Mouse (Mus musculus): Measurements from ENCODE around the gene Mocs3.

Mocs3 gene

GRCm38 (mm10) chr2:168223326-168223725 is 7.1 kb upstream of the Mocs3 start:
- no peak for DNase-seq (ENCODE audit: low read depth, low spot score)
- peaks cover 9% of the 10 kb centered on the region for H3K36me3 ChIP-seq (ENCODE audit: control insufficient read depth, insufficient read depth, low read length, poor library complexity, severe bottlenecking)
- H3K27me3 ChIP-seq (ENCODE audit: control insufficient read depth, insufficient read depth, low read length, poor library complexity, severe bottlenecking) = no peaks in the 10 kb centered on the region

- H3K27me3 ChIP-seq (ENCODE audit: control insufficient read depth, insufficient read depth, low read length, poor library complexity, severe bottlenecking) = no peaks in the 10 kb centered on the region
- peak; percentile 41 for DNase-seq (ENCODE audit: low read depth, low spot score)
- peaks cover 4% of the 10 kb centered on the region for H3K36me3 ChIP-seq (ENCODE audit: control insufficient read depth, insufficient read depth, low read length, poor library complexity, severe bottlenecking)
Observed at GRCm38 (mm10) chr2:168229116-168230025, 1.1 kb upstream of the Mocs3 start.

- H3K27me3 ChIP-seq (ENCODE audit: control insufficient read depth, insufficient read depth, low read length, poor library complexity, severe bottlenecking) = no peaks in the 10 kb centered on the region
- peak; percentile 26 for DNase-seq (ENCODE audit: low read depth, low spot score)
- H3K36me3 ChIP-seq (ENCODE audit: control insufficient read depth, insufficient read depth, low read length, poor library complexity, severe bottlenecking) = peaks cover 4% of the 10 kb centered on the region
Observed at GRCm38 (mm10) chr2:168230773-168231470, 500 bp downstream of the Mocs3 start.

GRCm38 (mm10) chr2:168231471-168231829 is 1.0 kb downstream of the Mocs3 start:
- no peaks in the 10 kb centered on the region for H3K27me3 ChIP-seq (ENCODE audit: control insufficient read depth, insufficient read depth, low read length, poor library complexity, severe bottlenecking)
- H3K36me3 ChIP-seq (ENCODE audit: control insufficient read depth, insufficient read depth, low read length, poor library complexity, severe bottlenecking) = peaks cover 4% of the 10 kb centered on the region
- DNase-seq (ENCODE audit: low read depth, low spot score) = no peak

- no peak for DNase-seq (ENCODE audit: low read depth, low spot score)
- H3K27me3 ChIP-seq (ENCODE audit: control insufficient read depth, insufficient read depth, low read length, poor library complexity, severe bottlenecking) = no peaks in the 10 kb centered on the region
- peaks cover 4% of the 10 kb centered on the region for H3K36me3 ChIP-seq (ENCODE audit: control insufficient read depth, insufficient read depth, low read length, poor library complexity, severe bottlenecking)
Observed at GRCm38 (mm10) chr2:168233286-168233685, 2.9 kb downstream of the Mocs3 start.

GRCm38 (mm10) chr2:168238335-168238734 is 7.9 kb downstream of the Mocs3 start:
- DNase-seq (ENCODE audit: low read depth, low spot score) = no peak

GRCm38 (mm10) chr2:168242841-168243240 is 12.4 kb downstream of the Mocs3 start:
- no peaks in the 10 kb centered on the region for H3K36me3 ChIP-seq (ENCODE audit: control insufficient read depth, insufficient read depth, low read length, poor library complexity, severe bottlenecking)
- no peaks in the 10 kb centered on the region; the same call in none of the 2 replicates for H3K27me3 ChIP-seq (ENCODE audit: control insufficient read depth, insufficient read depth, low read length, poor library complexity, severe bottlenecking)
- no peak for DNase-seq (ENCODE audit: low read depth, low spot score)

More at GRCm38 (mm10) chr2:168238335-168238734, 7.9 kb downstream of the Mocs3 start:
- Histone ChIP-seq H3K27me3 (ENCODE audit: control insufficient read depth, insufficient read depth, low read length, poor library complexity, severe bottlenecking) (no peaks in the 10 kb centered on the region; the same call in none of the 2 replicates), H3K36me3 (ENCODE audit: control insufficient read depth, insufficient read depth, low read length, poor library complexity, severe bottlenecking) (no peaks in the 10 kb centered on the region)

GRCm38 (mm10) chr2:168243278-168243677 is 12.9 kb downstream of the Mocs3 start:
- no peak for DNase-seq (ENCODE audit: low read depth, low spot score)
- Histone ChIP-seq H3K27me3 (ENCODE audit: control insufficient read depth, insufficient read depth, low read length, poor library complexity, severe bottlenecking) (no peaks in the 10 kb centered on the region; the same call in none of the 2 replicates), H3K36me3 (ENCODE audit: control insufficient read depth, insufficient read depth, low read length, poor library complexity, severe bottlenecking) (no peaks in the 10 kb centered on the region)

- DNase-seq (ENCODE audit: low read depth, low spot score) = no peak
- no peaks in the 10 kb centered on the region; the same call in none of the 2 replicates for H3K27me3 ChIP-seq (ENCODE audit: control insufficient read depth, insufficient read depth, low read length, poor library complexity, severe bottlenecking)
- no peaks in the 10 kb centered on the region for H3K36me3 ChIP-seq (ENCODE audit: control insufficient read depth, insufficient read depth, low read length, poor library complexity, severe bottlenecking)
Observed at GRCm38 (mm10) chr2:168245571-168245970, 15.1 kb downstream of the Mocs3 start.

- Histone ChIP-seq H3K27me3 (ENCODE audit: control insufficient read depth, insufficient read depth, low read length, poor library complexity, severe bottlenecking) (no peaks in the 10 kb centered on the region), H3K36me3 (ENCODE audit: control insufficient read depth, insufficient read depth, low read length, poor library complexity, severe bottlenecking) (no peaks in the 10 kb centered on the region)
- no peak for DNase-seq (ENCODE audit: low read depth, low spot score)
Observed at GRCm38 (mm10) chr2:168248167-168248855, 17.9 kb downstream of the Mocs3 start.

GRCm38 (mm10) chr2:168248856-168249245 is 18.4 kb downstream of the Mocs3 start:
- Histone ChIP-seq H3K36me3 (ENCODE audit: control insufficient read depth, insufficient read depth, low read length, poor library complexity, severe bottlenecking) (no peaks in the 10 kb centered on the region), H3K27me3 (ENCODE audit: control insufficient read depth, insufficient read depth, low read length, poor library complexity, severe bottlenecking) (no peaks in the 10 kb centered on the region)
- DNase-seq (ENCODE audit: low read depth, low spot score) = peak; percentile 74

GRCm38 (mm10) chr2:168250270-168250669 is 19.8 kb downstream of the Mocs3 start:
- Histone ChIP-seq H3K27me3 (ENCODE audit: control insufficient read depth, insufficient read depth, low read length, poor library complexity, severe bottlenecking) (no peaks in the 10 kb centered on the region), H3K36me3 (ENCODE audit: control insufficient read depth, insufficient read depth, low read length, poor library complexity, severe bottlenecking) (no peaks in the 10 kb centered on the region)
- peak; percentile 93 for DNase-seq (ENCODE audit: low read depth, low spot score)

- Histone ChIP-seq H3K36me3 (ENCODE audit: control insufficient read depth, insufficient read depth, low read length, poor library complexity, severe bottlenecking) (no peaks in the 10 kb centered on the region), H3K27me3 (ENCODE audit: control insufficient read depth, insufficient read depth, low read length, poor library complexity, severe bottlenecking) (no peaks in the 10 kb centered on the region)
- DNase-seq (ENCODE audit: low read depth, low spot score) = peak; percentile 77
Observed at GRCm38 (mm10) chr2:168252639-168253292, 22.3 kb downstream of the Mocs3 start.

- DNase-seq (ENCODE audit: low read depth, low spot score) = no peak
- no peaks in the 10 kb centered on the region for H3K27me3 ChIP-seq (ENCODE audit: control insufficient read depth, insufficient read depth, low read length, poor library complexity, severe bottlenecking)
- no peaks in the 10 kb centered on the region for H3K36me3 ChIP-seq (ENCODE audit: control insufficient read depth, insufficient read depth, low read length, poor library complexity, severe bottlenecking)
Observed at GRCm38 (mm10) chr2:168253822-168254221, 23.4 kb downstream of the Mocs3 start.

Data from splenic B cell, adult 2 months (primary cell).